Comparison of ENCODE assay signal across 22 mouse cellular contexts in genomic region chr11:63947024-63947423, GRCm38 (mm10). TPM values are rescaled to one million over a fixed set of nuclear protein-coding genes. Genes with fewer than 3 reads are reported as not detected.
DNase-seq lines count a peak whose midpoint lies in the region; ATAC-seq and TF ChIP-seq lines count a peak whose summit lies in the region.
"Had no signal": no experiment of that assay in that cellular context is flagged by ENCODE, and none has a peak within 500 bp of the region (broad histone marks: within the 10 kb centered on the region; RNA-seq: fewer than 3 reads in every experiment).

No protein-coding gene starts in this region.

- H3K4me1 ChIP-seq in forebrain, postnatal 0 days (ENCODE audit: insufficient read depth) = peaks cover 2% of the 10 kb centered on the region; the same call in 1 of the 2 replicates
- H3K4me1 ChIP-seq in forebrain, embryonic 11.5 days (replicated peaks; ENCODE audit: control insufficient read depth, insufficient read depth, low read length) = peaks cover under 1% of the 10 kb centered on the region; the same call in 1 of the 2 replicates
- H3K4me1 ChIP-seq in heart, embryonic 14.5 days (ENCODE audit: control insufficient read depth in 2 of 2, insufficient read depth in 2 of 2, low read length in 2 of 2) = peaks cover 8 to 15% of the 10 kb centered on the region in 2 experiments
- H3K4me1 ChIP-seq in heart, embryonic 12.5 days (replicated peaks) = peaks cover 21% of the 10 kb centered on the region
- H3K4me1 ChIP-seq in lung, embryonic 14.5 days (ENCODE audit: insufficient read depth) = peaks cover 2% of the 10 kb centered on the region; the same call in 1 of the 2 replicates
- peaks cover 8% of the 10 kb centered on the region for H3K4me1 ChIP-seq in heart, postnatal 0 days (ENCODE audit: control insufficient read depth, insufficient read depth)

- DNase-seq in forebrain, postnatal 0 days = peak; percentile 48
- DNase-seq in forebrain, embryonic 11.5 days (ENCODE audit: low spot score) = no peak
- peak; percentile 24 for DNase-seq in lung, embryonic 14.5 days
- no peak for DNase-seq in lung, postnatal 25 days (ENCODE audit: low spot score)
- peak; percentile 35 for DNase-seq in heart, postnatal 0 days (ENCODE audit: low spot score)
- DNase-seq in adrenal gland, adult 18-20 months (ENCODE audit: low spot score in 2 of 2) = no peak
- DNase-seq: adrenal gland, postnatal 14 days; B cell, adult 2 months; cerebellum, adult 9-11 months; embryo, embryonic 11 days; gastrocnemius, postnatal 14 days; retina, postnatal 1 day; thymus, postnatal 14 days had no signal

- no peak overlapping the region for H3K27ac ChIP-seq in forebrain, postnatal 0 days (ENCODE audit: low read depth, low read length)
- no peak overlapping the region for H3K27ac ChIP-seq in forebrain, embryonic 11.5 days (ENCODE audit: low read depth, low read length)
- peak overlapping the region in 1 of 2 experiments; percentile 14; a peak in 1 of 4 replicates for H3K27ac ChIP-seq in heart, embryonic 14.5 days (replicated peaks in 1 of 2; ENCODE audit: control insufficient read depth in 1 of 2, insufficient read depth in 1 of 2, low read depth in 2 of 2, low read length in 2 of 2)
- H3K27ac ChIP-seq in heart, embryonic 12.5 days (ENCODE audit: poor library complexity, severe bottlenecking) = no peak overlapping the region
- H3K27ac ChIP-seq in lung, embryonic 14.5 days (ENCODE audit: low read depth) = no peak overlapping the region
- H3K27ac ChIP-seq in heart, postnatal 0 days (ENCODE audit: low read depth) = peak overlapping the region; percentile 0; the same call in 1 of the 2 replicates
- H3K27ac ChIP-seq: embryonic facial prominence, embryonic 15.5 days; forebrain, embryonic 12.5 days; limb, embryonic 12.5 days; liver, embryonic 14.5 days; midbrain, embryonic 15.5 days had no signal

- WGBS in forebrain, postnatal 0 days = 88% methylated on average over 2 of the region's 2 CpGs
- WGBS in forebrain, embryonic 11.5 days = 85% methylated on average over 2 of the region's 2 CpGs
- WGBS in heart, embryonic 14.5 days = 28% methylated on average over 2 of the region's 2 CpGs
- 72% methylated on average over 2 of the region's 2 CpGs for WGBS in heart, embryonic 12.5 days
- WGBS in lung, embryonic 14.5 days = 72% methylated on average over 2 of the region's 2 CpGs
- WGBS in heart, postnatal 0 days = 11% methylated on average over 2 of the region's 2 CpGs

- TF ChIP-seq EP300 in heart, postnatal 0 days (IDR thresholded peaks at IDR 0.05; ENCODE audit: low read depth) = no peak

- TF ChIP-seq CTCF in forebrain, postnatal 0 days (IDR thresholded peaks at IDR 0.05; ENCODE audit: low read depth) = no peak
- no peak for TF ChIP-seq CTCF in lung, embryonic 14.5 days (IDR thresholded peaks at IDR 0.05; ENCODE audit: low read depth)
- no peak for TF ChIP-seq CTCF in heart, postnatal 0 days (IDR thresholded peaks at IDR 0.05; ENCODE audit: low read depth)

- H3K4me3 ChIP-seq in forebrain, postnatal 0 days (ENCODE audit: low read depth, low read length) = no peak overlapping the region
- H3K4me3 ChIP-seq in forebrain, embryonic 11.5 days (ENCODE audit: low read depth, low read length) = no peak overlapping the region
- no peak overlapping the region for H3K4me3 ChIP-seq in heart, embryonic 14.5 days (ENCODE audit: control insufficient read depth in 1 of 2, insufficient read depth in 1 of 2, low read depth in 1 of 2, low read length in 2 of 2)
- no peak overlapping the region for H3K4me3 ChIP-seq in heart, embryonic 12.5 days
- H3K4me3 ChIP-seq in lung, embryonic 14.5 days (ENCODE audit: low read depth, low read length) = no peak overlapping the region
- no peak overlapping the region for H3K4me3 ChIP-seq in heart, postnatal 0 days (ENCODE audit: low read depth, low read length)
- H3K4me3 ChIP-seq: embryonic facial prominence, embryonic 15.5 days; forebrain, embryonic 12.5 days; limb, embryonic 12.5 days; megakaryocyte, embryonic 14.5 days; midbrain, embryonic 15.5 days had no signal

- H3K27me3 ChIP-seq in forebrain, postnatal 0 days (ENCODE audit: insufficient read depth, low read length) = no peaks in the 10 kb centered on the region
- H3K27me3 ChIP-seq in forebrain, embryonic 11.5 days (ENCODE audit: control insufficient read depth, insufficient read depth, low read length) = peaks cover 8% of the 10 kb centered on the region; the same call in 1 of the 2 replicates
- H3K27me3 ChIP-seq in heart, embryonic 14.5 days (ENCODE audit: control insufficient read depth, insufficient read depth, low read length) = 0 out of 2 replicates have a peak, but pooled peaks cover 11% of the 10 kb centered on the region
- peaks cover 18% of the 10 kb centered on the region for H3K27me3 ChIP-seq in heart, embryonic 12.5 days (replicated peaks)
- 0 out of 2 replicates have a peak, but pooled peaks cover 5% of the 10 kb centered on the region for H3K27me3 ChIP-seq in lung, embryonic 14.5 days (ENCODE audit: insufficient read depth, low read length)
- no peaks in the 10 kb centered on the region for H3K27me3 ChIP-seq in heart, postnatal 0 days (ENCODE audit: control insufficient read depth, insufficient read depth, low read length)
- H3K27me3 ChIP-seq: midbrain, embryonic 15.5 days had no signal

- ATAC-seq in forebrain, postnatal 0 days = no peak
- no peak for ATAC-seq in forebrain, embryonic 11.5 days (replicated peaks; ENCODE audit: low FRiP score)
- ATAC-seq in heart, embryonic 14.5 days (ENCODE audit: insufficient number of reproducible peaks, insufficient read depth, low FRiP score, low read depth) = no peak
- no peak for ATAC-seq in heart, embryonic 12.5 days (ENCODE audit: insufficient number of reproducible peaks, low FRiP score)
- no peak for ATAC-seq in lung, embryonic 14.5 days (ENCODE audit: insufficient read depth)
- ATAC-seq in heart, postnatal 0 days (ENCODE audit: insufficient read depth, low read depth) = no peak; the same call in 1 of the 2 replicates
- ATAC-seq: lung, postnatal 0 days; midbrain, embryonic 15.5 days had no signal

- no peaks in the 10 kb centered on the region for H3K9me3 ChIP-seq in forebrain, postnatal 0 days (ENCODE audit: low read length)
- no peaks in the 10 kb centered on the region for H3K9me3 ChIP-seq in forebrain, embryonic 11.5 days (ENCODE audit: control insufficient read depth, low read length)
- H3K9me3 ChIP-seq in heart, embryonic 14.5 days (ENCODE audit: control insufficient read depth, low read length) = no peaks in the 10 kb centered on the region
- H3K9me3 ChIP-seq in heart, embryonic 12.5 days (replicated peaks) = no peaks in the 10 kb centered on the region
- no peaks in the 10 kb centered on the region for H3K9me3 ChIP-seq in lung, embryonic 14.5 days (ENCODE audit: low read depth, low read length)
- no peaks in the 10 kb centered on the region for H3K9me3 ChIP-seq in heart, postnatal 0 days (replicated peaks; ENCODE audit: control insufficient read depth, low read length)
- H3K9me3 ChIP-seq: embryonic facial prominence, embryonic 15.5 days; forebrain, embryonic 12.5 days; limb, embryonic 12.5 days; midbrain, embryonic 15.5 days had no signal

- H3K4me2 ChIP-seq in forebrain, postnatal 0 days (ENCODE audit: low read depth) = no peak overlapping the region
- no peak overlapping the region for H3K4me2 ChIP-seq in forebrain, embryonic 11.5 days (ENCODE audit: low read depth, low read length, severe bottlenecking)
- H3K4me2 ChIP-seq in heart, embryonic 14.5 days (ENCODE audit: low read length) = peak overlapping the region; percentile 21; the same call in 1 of the 2 replicates
- no peak overlapping the region for H3K4me2 ChIP-seq in heart, embryonic 12.5 days
- no peak overlapping the region for H3K4me2 ChIP-seq in lung, embryonic 14.5 days
- no peak overlapping the region for H3K4me2 ChIP-seq in heart, postnatal 0 days (ENCODE audit: low read depth, low read length)
- H3K4me2 ChIP-seq: embryonic facial prominence, embryonic 15.5 days; forebrain, embryonic 12.5 days; limb, embryonic 12.5 days; midbrain, embryonic 15.5 days had no signal

- no peaks in the 10 kb centered on the region for H3K36me3 ChIP-seq in forebrain, postnatal 0 days (ENCODE audit: insufficient read depth)
- H3K36me3 ChIP-seq in forebrain, embryonic 11.5 days (ENCODE audit: control insufficient read depth, insufficient read depth, low read length) = no peaks in the 10 kb centered on the region
- H3K36me3 ChIP-seq in heart, embryonic 14.5 days (ENCODE audit: control insufficient read depth, insufficient read depth, low read length) = no peaks in the 10 kb centered on the region
- no peaks in the 10 kb centered on the region for H3K36me3 ChIP-seq in heart, embryonic 12.5 days
- no peaks in the 10 kb centered on the region for H3K36me3 ChIP-seq in lung, embryonic 14.5 days (ENCODE audit: insufficient read depth)
- no peaks in the 10 kb centered on the region for H3K36me3 ChIP-seq in heart, postnatal 0 days (replicated peaks; ENCODE audit: control insufficient read depth, insufficient read depth, low read length)
- H3K36me3 ChIP-seq: embryonic facial prominence, embryonic 15.5 days; forebrain, embryonic 12.5 days; limb, embryonic 12.5 days; midbrain, embryonic 15.5 days had no signal

- H3K9ac ChIP-seq in forebrain, postnatal 0 days = no peak overlapping the region
- no peak overlapping the region for H3K9ac ChIP-seq in forebrain, embryonic 11.5 days (ENCODE audit: low read length)
- H3K9ac ChIP-seq in heart, embryonic 14.5 days (ENCODE audit: low read length) = no peak overlapping the region
- no peak overlapping the region for H3K9ac ChIP-seq in heart, embryonic 12.5 days
- H3K9ac ChIP-seq in lung, embryonic 14.5 days = no peak overlapping the region
- H3K9ac ChIP-seq in heart, postnatal 0 days (replicated peaks; ENCODE audit: low read depth, low read length) = no peak overlapping the region
- H3K9ac ChIP-seq: embryonic facial prominence, embryonic 15.5 days; forebrain, embryonic 12.5 days; limb, embryonic 12.5 days; liver, embryonic 14.5 days; midbrain, embryonic 15.5 days had no signal

RNA-seq across cellular contexts. Expression of gene Hs3st3b1, which starts 24.9 kb away (rescaled TPM):
- total RNA-seq in forebrain, postnatal 0 days (2014; rRNA removed) = 3.5 and 4.3 TPM in 2 replicates
- polyA plus RNA-seq in forebrain, postnatal 0 days (2015; fragmentation: Nextera tagmentation; extraction: Ambion mirVana) = 1.1 and 1.2 TPM in 2 replicates
- 6.4 and 7.0 TPM in 2 replicates for polyA plus RNA-seq in forebrain, embryonic 11.5 days (2014; fragmentation: Nextera tagmentation; extraction: Ambion mirVana)
- polyA plus RNA-seq in heart, embryonic 14.5 days (2014; fragmentation: Nextera tagmentation; extraction: Ambion mirVana) = 2.2 and 2.6 TPM in 2 replicates
- 3.9 and 4.6 TPM in 2 replicates for polyA plus RNA-seq in heart, embryonic 12.5 days (2016; fragmentation: Nextera tagmentation; extraction: Ambion mirVana)
- polyA plus RNA-seq in lung, embryonic 14.5 days (2014; fragmentation: Nextera tagmentation; extraction: Ambion mirVana) = 0.84 and 1.1 TPM in 2 replicates
- 2.7 and 2.9 TPM in 2 replicates for total RNA-seq in heart, postnatal 0 days (2014; rRNA removed; ENCODE audit: low replicate concordance)
- 0.86 and 1.3 TPM in 2 replicates for polyA plus RNA-seq in heart, postnatal 0 days (2015; fragmentation: Nextera tagmentation; extraction: Ambion mirVana)
- total RNA-seq in adrenal gland, adult 18-20 months (2021) = 1 to 10 TPM; 1.8 to 2.7 TPM

Comparison
In these comparisons a context has a peak if more than half of its experiments do, and no peak if none do; other contexts are left out.
1. DNase-seq: peak in forebrain, postnatal 0 days (single experiment), lung, embryonic 14.5 days (single experiment) and heart, postnatal 0 days (single experiment); none in forebrain, embryonic 11.5 days (single experiment), lung, postnatal 25 days (single experiment) and adrenal gland, adult 18-20 months (0 of 2).